Comparison of ENCODE assay signal across 14 mouse cellular contexts in the genomic region with DNA sequence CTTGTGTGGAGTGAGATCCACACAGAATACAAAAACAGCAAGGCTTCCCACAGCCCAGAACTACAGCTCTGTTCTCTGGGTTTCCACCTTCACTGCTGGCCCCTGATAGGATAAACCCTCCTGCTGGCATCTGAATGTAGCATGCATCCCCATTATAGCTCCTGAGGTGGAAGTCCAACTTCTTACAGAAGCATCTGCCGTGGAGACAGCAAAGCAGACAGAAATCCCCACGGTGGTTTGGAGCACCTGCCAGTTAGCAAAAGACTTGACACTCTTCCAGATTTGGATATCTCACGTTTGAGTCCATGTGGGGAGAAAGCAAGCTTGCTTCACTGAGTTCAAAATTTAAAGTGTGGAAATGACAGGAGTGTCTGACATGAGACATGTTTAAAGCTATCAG.
DNase-seq lines count a peak whose midpoint lies in the region; ATAC-seq and TF ChIP-seq lines count a peak whose summit lies in the region.
"Had no signal": no experiment of that assay in that cellular context is flagged by ENCODE, and none has a peak within 500 bp of the region (broad histone marks: within the 10 kb centered on the region; RNA-seq: fewer than 3 reads in every experiment).

No protein-coding gene starts in this region.

- no peak overlapping the region for H3K27ac ChIP-seq in intestine, postnatal 0 days (ENCODE audit: low read depth, low read length)
- H3K27ac ChIP-seq: gastrocnemius, adult 2 months; hindbrain, embryonic 10.5 days; midbrain, embryonic 10.5 days had no signal

- H3K27me3 ChIP-seq in intestine, postnatal 0 days (replicated peaks; ENCODE audit: control insufficient read depth, insufficient read depth, low read length), result no peaks in the 10 kb centered on the region
- H3K27me3 ChIP-seq: heart, embryonic 12.5 days had no signal

- DNase-seq in layer of hippocampus, adult 9-11 months, result peak; percentile 33
- no peak for DNase-seq in layer of hippocampus, adult 9-10 months (ENCODE audit: low spot score)
- DNase-seq in cerebellum, postnatal 14 days, result peak; percentile 45 to 66
- peak; percentile 45 to 69 for DNase-seq in left cerebral cortex, adult 9 months (ENCODE audit: low spot score in 2 of 2)
- DNase-seq in gastrocnemius, adult 8-10 months (ENCODE audit: low spot score in 2 of 2), result no peak
- DNase-seq in ovary, postnatal 36 days (ENCODE audit: low spot score), result no peak
- DNase-seq: gastrocnemius, adult 2 months; kidney, adult 11 months; lung, postnatal 10 days had no signal

- no peaks in the 10 kb centered on the region for H3K9me3 ChIP-seq in intestine, postnatal 0 days (ENCODE audit: control insufficient read depth)
- H3K9me3 ChIP-seq: heart, embryonic 12.5 days; hindbrain, embryonic 10.5 days; midbrain, embryonic 10.5 days had no signal

- H3K4me3 ChIP-seq in intestine, postnatal 0 days (ENCODE audit: low read depth, low read length), result no peak overlapping the region
- H3K4me3 ChIP-seq: gastrocnemius, adult 2 months; heart, embryonic 12.5 days; hindbrain, embryonic 10.5 days; midbrain, embryonic 10.5 days had no signal

- TF ChIP-seq CTCF in intestine, postnatal 0 days (IDR thresholded peaks at IDR 0.05; ENCODE audit: low read depth), result no peak

- 60% methylated on average over 3 of the region's 3 CpGs for WGBS in intestine, postnatal 0 days

- no peak overlapping the region for H3K9ac ChIP-seq in intestine, postnatal 0 days (ENCODE audit: low read depth, low read length)
- H3K9ac ChIP-seq: heart, embryonic 12.5 days had no signal

- no peaks in the 10 kb centered on the region for H3K36me3 ChIP-seq in intestine, postnatal 0 days (ENCODE audit: control insufficient read depth, insufficient read depth)
- H3K36me3 ChIP-seq: heart, embryonic 12.5 days; hindbrain, embryonic 10.5 days; midbrain, embryonic 10.5 days had no signal

- ATAC-seq in intestine, postnatal 0 days, result no peak

- no peak overlapping the region for H3K4me2 ChIP-seq in intestine, postnatal 0 days (replicated peaks; ENCODE audit: low read depth)
- H3K4me2 ChIP-seq: heart, embryonic 12.5 days; liver, embryonic 11.5 days had no signal

- no peaks in the 10 kb centered on the region for H3K4me1 ChIP-seq in intestine, postnatal 0 days (replicated peaks; ENCODE audit: control insufficient read depth, insufficient read depth, low read length)
- H3K4me1 ChIP-seq: heart, embryonic 12.5 days; hindbrain, embryonic 10.5 days; midbrain, embryonic 10.5 days had no signal

Comparison
In these comparisons a context has a peak if more than half of its experiments do, and no peak if none do; other contexts are left out.
1. DNase-seq: peak in layer of hippocampus, adult 9-11 months (single experiment), cerebellum, postnatal 14 days (2 of 2) and left cerebral cortex, adult 9 months (2 of 2); none in layer of hippocampus, adult 9-10 months (single experiment), gastrocnemius, adult 8-10 months (0 of 2) and ovary, postnatal 36 days (single experiment).